Mouse (Mus musculus): ENCODE measurements at regions not wholly inside any gene's neighbourhood (a gene's known extent, or its start where the extent isn't known, plus 50 kb on each side); places are given as distances from the start of the nearest gene placed in this dataset.

DNA sequence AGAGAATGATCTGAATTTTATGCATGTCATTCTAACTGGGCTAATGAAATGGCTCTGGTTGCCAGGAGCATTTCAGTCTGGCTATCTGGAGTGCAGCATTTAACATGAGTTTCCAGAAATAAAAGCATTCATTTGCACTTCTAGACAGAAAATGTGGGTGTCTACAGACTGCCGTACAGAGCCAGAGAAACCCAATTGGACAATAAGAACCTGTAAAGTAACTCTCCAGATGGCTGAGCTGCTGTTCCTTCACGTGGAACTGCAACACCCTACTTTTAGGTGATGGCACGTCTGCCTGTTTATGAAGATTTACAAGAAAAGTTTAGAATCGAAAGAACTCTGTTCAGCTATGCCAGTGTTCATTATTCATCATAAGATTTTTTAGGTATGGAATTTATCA is 446.0 kb upstream of the Slitrk1 start:
- DNase-seq (ENCODE audit: low spot score in 2 of 2), result peak; percentile 45 to 56

All from layer of hippocampus, adult 8-10 months (tissue).